Mouse (Mus musculus) T-helper 1 cell (primary cell): ENCODE data around the gene Ankrd54.

ENCODE experiments used
- in situ Hi-C: fragments of 300-600 bp; cut with MboI, MseI; formaldehyde crosslinking; loops from one replicate; pipeline ENCODE4 v1.15.1; 2025; ENCODE audit warnings: high pct_unique_total_duplicates

Gene Ankrd54

GRCm38 (mm10) chr15:79075658-79076365 is 13.1 kb upstream of the Ankrd54 start:
- in situ Hi-C loops: no loop called here

GRCm38 (mm10) chr15:79074913-79075532 is 12.3 kb upstream of the Ankrd54 start, which contains the start of gene Eif3l:
Gene Eif3l, plus strand, starts transcription at chr15:79075179.
- in situ Hi-C loops: no loop called here

- in situ Hi-C loops: no loop called here
Observed at GRCm38 (mm10) chr15:79074446-79074845, 11.8 kb upstream of the Ankrd54 start.

DNA sequence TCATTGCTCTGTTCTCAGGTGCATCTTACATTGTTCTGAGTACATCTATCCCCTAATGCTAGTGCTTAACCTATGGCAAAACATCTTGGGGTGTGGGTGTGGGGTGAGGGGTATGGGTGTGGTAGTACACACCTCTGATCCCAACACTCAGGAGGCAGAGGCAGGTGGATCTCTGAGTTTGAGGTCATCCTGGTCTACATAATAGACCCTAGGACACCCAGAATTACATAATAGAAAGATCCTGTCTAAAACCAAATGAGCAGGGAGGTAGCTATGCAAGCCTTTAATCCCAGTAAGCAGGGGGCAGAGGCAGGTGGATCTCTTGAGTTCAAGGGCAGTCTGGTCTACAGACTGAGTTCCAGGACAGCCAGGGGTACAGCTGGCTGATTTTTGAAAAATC is 11.1 kb upstream of the Ankrd54 start:
- in situ Hi-C loops: no loop called here

- in situ Hi-C loops: no loop called here
Observed at GRCm38 (mm10) chr15:79071117-79072039, 8.7 kb upstream of the Ankrd54 start.

DNA sequence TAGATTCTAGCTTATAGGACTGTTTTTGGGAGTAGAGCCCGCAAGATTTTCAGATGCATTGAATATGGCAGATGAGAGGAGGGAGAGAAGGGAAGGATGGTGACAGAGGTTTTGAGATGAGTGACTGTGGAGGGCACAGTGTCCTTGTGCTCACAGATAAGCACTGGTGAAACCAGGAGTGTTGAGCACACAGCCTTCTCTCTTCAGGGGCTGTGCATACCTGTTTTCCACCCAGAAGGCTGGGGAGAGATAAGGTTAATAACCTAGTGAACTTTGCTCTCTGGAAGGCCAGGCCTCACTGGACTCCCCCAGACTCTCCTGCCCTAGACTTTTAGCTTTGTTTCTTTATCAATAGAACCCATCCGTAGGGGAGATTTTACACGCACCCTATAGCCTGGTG is 5.7 kb upstream of the Ankrd54 start:
- in situ Hi-C loops: no loop called here

DNA sequence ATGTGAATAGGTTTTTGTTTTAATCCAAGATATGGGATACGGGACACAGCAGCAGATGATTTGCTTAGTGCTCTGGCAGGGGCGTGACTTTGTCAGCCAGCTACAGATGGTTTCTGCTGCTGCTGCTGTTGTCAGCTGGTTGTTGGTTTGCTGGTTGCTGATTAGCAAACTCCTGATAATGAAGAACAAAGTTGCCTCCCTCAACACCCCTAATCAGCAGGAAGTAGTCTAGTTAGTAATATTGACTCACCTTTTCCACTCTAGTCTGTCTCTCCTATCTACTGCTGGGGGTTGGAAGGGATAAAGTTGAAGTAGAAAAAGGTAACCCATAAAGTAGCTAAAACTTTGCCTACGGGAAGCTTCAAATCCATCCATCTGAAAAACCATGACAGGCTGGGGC is 4.9 kb upstream of the Ankrd54 start:
- in situ Hi-C loops: no loop called here

DNA sequence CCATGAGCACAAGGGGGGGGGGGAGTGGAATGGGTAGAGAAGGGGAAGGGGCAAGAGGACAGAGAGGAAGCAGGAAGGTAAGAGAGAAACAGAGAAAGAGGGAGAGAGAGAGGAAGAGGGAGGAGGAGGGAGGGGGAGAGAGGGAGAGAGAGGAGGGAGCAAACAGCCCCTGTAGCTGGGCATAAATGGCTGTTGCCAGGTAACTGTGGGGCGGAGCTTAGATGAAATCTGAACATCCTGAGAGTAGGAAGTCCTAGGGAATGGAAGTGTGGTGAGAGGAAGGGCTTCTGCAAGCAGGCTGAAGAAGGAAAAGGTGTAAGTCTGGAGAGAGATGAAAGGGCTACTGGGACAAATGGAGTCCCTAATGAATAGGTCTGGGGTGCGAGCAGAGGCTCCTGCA is 3.6 kb upstream of the Ankrd54 start:
- in situ Hi-C loops: no loop called here

DNA sequence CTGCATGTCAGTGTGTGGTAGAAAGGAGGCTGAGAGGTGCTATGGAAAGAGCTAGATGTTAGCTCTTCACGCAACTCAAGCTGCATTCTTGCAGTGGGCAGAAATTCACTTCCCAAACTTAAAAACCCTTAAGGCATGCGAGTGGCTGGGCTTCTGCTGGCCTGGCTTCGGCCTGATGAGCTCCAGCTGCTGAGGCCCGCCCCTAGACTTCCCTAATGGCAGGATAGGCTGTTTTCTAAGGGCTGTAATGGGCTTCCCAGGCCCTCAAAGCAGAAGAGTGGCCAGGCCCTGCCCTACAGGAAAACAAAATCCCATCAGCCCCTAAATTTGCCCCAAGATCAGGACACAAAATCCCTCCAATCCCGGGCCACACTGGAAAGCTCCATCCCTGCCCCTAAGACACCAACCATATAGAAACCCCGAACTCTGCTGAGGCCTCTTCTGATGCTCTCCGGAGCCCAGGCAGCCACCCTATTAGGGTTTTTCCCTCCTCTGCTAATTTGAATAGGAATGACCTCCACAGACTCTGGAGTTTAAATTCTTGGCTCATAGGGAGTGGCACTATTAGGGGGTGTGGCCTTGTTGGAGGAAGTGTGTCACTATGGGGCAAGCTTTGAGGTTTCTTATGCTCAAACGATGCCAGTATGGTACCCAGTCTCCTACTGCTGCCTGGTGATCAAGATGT is 2.5 kb upstream of the Ankrd54 start:
- in situ Hi-C loops: no loop called here

- in situ Hi-C loops: no loop called here
Observed at GRCm38 (mm10) chr15:79063160-79063740, 557 bp upstream of the Ankrd54 start.

DNA sequence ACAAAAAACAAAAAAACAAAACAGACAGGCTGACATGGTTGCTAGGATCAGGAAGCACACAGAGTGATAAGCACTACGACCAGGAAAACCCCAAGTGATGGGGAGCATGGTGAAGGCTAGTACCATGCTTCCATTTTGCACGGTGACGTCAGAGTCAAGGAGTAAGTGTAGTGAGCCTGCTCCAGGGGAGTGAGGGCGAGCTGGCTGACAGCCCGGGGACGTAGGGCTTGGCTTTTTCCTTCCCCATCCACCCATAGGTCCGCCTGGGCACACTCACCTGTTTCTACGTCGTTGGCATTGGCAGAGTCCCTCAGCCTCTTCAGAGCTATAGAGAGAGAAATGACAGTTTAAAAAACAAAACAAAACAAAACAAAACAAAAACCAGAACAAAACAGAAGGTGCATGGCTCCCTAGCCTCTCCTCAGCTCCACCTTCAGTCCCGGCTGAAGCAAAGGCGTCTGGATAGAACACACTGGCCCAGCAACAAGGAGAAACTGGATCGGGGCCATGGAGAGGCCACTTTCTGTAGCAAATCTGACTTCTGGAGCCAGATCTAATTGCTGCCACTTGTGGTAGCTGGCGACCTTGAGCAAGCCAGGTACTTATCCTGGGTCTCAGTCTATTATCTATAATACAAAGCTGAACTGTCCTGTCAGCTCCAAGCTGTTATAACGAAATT is 1.7 kb downstream of the Ankrd54 start:
- in situ Hi-C loops: no loop called here

GRCm38 (mm10) chr15:79057850-79058249 is 4.8 kb downstream of the Ankrd54 start:
- in situ Hi-C loops: no loop called here

- in situ Hi-C loops: no loop called here
Observed at GRCm38 (mm10) chr15:79056601-79057000, 6.1 kb downstream of the Ankrd54 start.

DNA sequence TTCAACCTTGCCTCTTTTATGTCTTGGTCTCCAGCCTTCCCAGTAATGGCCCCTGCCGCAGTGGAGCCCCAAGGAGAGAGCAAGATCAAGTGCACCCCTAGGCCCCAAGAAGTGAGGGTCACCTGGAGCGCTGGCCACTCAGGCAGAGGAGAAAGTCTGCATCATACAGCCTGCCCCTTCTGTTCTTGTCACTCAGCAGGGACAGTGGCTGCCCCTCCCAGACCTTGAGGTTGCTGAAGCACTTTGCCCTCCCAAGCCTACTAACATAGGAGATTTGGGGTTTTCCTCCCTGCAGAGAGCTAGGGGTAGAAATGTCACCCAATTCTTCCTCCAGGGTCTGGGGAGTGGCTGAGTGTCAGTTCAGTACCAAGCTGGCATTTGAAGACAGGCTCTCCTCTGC is 10.3 kb downstream of the Ankrd54 start:
- in situ Hi-C loops: no loop called here

DNA sequence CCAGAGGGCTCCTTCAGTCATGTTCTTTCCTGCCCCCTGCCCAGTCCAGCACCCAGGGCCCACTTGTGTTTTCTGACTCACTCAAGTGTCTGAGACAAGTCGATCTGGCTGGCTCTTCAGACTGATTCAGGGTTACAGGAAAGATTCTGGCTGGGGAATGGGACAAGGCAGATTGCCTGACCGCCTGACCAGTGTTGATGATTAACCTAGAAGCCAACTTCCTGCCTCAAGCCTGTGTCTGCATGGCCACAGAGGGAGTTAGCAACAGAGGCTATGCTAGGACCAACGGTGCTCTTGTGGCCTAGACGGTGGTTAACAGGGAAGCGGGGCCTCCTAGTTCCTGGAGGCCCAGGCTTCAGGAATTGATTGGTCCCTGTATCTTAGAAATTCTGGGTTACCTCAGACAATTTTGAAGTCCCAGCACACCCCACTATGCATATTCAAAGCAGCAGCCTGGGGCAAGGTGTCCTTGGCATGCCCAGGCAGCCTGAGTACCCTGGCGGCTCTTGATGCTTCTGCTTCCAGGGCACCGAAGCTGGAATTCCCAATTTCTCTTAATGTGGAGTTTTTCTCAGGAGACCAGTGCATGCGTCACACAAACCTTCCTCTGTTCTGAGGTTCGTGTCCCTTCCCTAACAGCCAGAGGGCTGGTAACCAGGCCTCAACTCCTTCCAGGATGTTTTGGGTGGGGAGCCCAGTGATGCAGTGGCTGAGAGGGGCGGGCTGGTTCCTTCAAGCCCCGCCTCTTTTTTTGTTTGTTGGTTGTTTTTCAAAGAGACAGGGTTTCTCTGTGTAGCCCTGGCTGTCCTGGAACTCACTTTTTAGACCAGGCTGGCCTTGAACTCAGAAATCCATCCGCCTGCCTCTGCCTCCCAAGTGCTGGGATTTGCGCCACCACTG is 11.0 kb downstream of the Ankrd54 start:
- in situ Hi-C loops: no loop called here

DNA sequence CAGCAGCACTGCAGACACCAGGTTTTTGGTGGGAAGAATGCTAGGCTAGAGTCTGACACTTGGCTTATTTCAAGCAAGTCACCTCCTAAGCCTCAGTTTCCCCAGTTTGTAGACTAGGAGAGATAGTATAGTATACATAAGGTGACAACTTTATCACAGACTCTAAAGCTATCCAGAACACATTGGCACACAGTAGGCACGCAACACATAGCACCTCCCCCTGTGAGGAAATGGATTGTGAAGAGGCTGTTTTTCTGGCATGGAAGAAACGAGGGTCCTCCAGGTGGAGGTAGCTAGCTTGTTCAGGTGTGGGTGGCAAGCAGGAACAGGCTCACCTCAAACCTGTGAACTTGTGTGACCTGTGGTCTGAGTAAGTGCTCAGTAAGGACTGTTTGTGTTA is 11.7 kb downstream of the Ankrd54 start:
- in situ Hi-C loops: no loop called here

GRCm38 (mm10) chr15:79050160-79050845 is 12.4 kb downstream of the Ankrd54 start:
- in situ Hi-C loops: no loop called here

DNA sequence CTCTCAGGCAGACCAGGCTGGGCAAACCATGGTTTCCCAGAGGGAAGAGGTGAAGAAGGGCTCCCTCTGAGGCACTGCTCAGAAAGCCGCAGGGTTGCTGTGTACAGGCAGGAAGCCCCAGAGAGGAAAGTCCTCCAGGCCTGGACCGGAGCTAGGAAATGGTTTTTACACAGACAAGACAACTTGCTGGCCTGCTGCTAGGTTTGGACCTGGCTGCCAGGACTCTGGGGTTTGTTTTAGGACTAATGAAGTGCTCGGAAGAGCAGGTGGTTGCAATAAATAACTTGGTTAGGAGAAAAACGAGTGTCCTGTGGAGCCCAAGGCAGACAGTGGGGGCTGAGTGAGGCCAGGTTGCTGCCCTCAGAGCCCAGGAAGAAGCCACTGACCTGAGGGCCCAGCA is 14.5 kb downstream of the Ankrd54 start:
- in situ Hi-C loops: no loop called here

DNA sequence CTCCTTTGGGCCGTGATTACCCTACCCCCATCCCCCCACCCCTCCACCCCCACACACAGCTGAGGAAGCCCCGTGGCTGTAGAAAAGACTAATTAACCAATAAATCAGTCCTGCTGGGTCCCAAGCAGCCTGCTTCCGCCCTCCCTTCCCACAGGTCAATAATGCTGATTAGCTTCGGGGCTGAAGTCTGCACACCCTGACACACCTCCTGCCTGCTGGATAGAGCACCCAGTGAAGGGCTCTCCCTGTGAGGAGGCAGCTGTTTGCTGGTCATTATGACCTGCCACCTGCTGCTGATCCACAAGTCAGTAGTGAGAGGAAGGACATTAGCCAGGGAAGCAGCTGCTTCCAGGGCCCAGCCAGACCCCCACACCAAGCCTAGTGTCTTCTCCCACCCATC is 17.9 kb downstream of the Ankrd54 start:
- in situ Hi-C loops: no loop called here
